Mouse (Mus musculus) neural tube, embryonic 14.5 days (tissue): ENCODE measurements at regions not wholly inside any gene's neighbourhood (a gene's known extent, or its start where the extent isn't known, plus 50 kb on each side); places are given as distances from the start of the nearest gene placed in this dataset.

Experiments used
- ATAC-seq: fragments of 200-750 bp; cut with Nextera tagmentation; 2 replicates; pipeline ENCODE4 v1.8.0; 2017; ENCODE audit warnings: low read depth, mild to moderate bottlenecking, moderate TSS enrichment, moderate library complexity
- H3K27ac ChIP-seq: fragments of 300-500 bp; sonication (generic); 2 replicates; pipeline ENCODE4 v1.5.1; 2014; ENCODE audit warnings: low read depth, mild to moderate bottlenecking, control low read depth, low read length, moderate library complexity, mixed read lengths
- H3K27me3 ChIP-seq: fragments of 300-500 bp; sonication (generic); 2 replicates; pipeline ENCODE4 v1.6.1; 2014; ENCODE audit warnings: low read length; ENCODE audit not compliant: control insufficient read depth, insufficient read depth
- H3K36me3 ChIP-seq: fragments of 300-500 bp; sonication (generic); 2 replicates; pipeline ENCODE4 v1.6.1; 2014; ENCODE audit warnings: low read length, mixed read lengths; ENCODE audit not compliant: control insufficient read depth, insufficient read depth
- H3K4me1 ChIP-seq: fragments of 300-500 bp; sonication (generic); 2 replicates; pipeline ENCODE4 v1.6.1; 2014; ENCODE audit warnings: low read length; ENCODE audit not compliant: control insufficient read depth, insufficient read depth
- H3K4me2 ChIP-seq: fragments of 300-500 bp; sonication (generic); 2 replicates; pipeline ENCODE4 v1.6.1; 2014; ENCODE audit warnings: mild to moderate bottlenecking, low read depth, low read length, control low read depth
- H3K4me3 ChIP-seq: fragments of 300-500 bp; sonication (generic); 2 replicates; pipeline ENCODE4 v1.5.1; 2014; ENCODE audit warnings: low read depth, low read length, control low read depth, mixed read lengths
- H3K9ac ChIP-seq: fragments of 300-500 bp; sonication (generic); replicated peaks from 2 replicates; pipeline ENCODE4 v1.6.1; 2014; ENCODE audit warnings: low read depth, mild to moderate bottlenecking, control low read depth, low read length, mixed read lengths
- H3K9me3 ChIP-seq: fragments of 300-500 bp; sonication (generic); 2 replicates; pipeline ENCODE4 v1.6.1; 2016; ENCODE audit warnings: low read length; ENCODE audit not compliant: control insufficient read depth
- WGBS: fragments of 180-500 bp; shearing (Covaris S2); extraction: QIAGEN DNeasy Blood & Tissue Kit; methylation state at CpG from one replicate; pipeline ENCODE4 v1.1.7; 2014; 5-methylcytosine and 5-hydroxymethylcytosine counted together

DNA sequence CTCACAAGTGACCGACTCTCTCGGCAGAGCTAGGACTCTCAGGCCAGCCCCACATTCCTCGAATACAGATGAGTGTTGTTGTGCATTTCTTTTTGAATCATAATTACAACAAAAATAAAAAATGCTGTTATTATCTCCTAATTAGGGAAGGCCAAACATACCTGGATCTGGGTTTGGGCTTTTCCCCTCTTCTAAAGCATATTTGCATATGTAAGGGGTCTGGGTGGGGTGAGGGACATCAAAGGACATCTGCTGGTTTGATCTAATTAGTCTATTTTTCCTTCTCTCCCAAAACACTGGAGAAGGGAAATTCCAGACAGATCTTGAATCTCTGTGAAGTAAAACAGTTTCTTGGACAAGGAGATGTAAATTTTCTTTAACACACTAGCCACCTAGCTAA lies 85.3 kb downstream of the Tfap2a start:
- WGBS, result 62% methylated on average over 3 of the region's 3 CpGs
- no peak overlapping the region for H3K9ac ChIP-seq
- ATAC-seq, result no peak

DNA sequence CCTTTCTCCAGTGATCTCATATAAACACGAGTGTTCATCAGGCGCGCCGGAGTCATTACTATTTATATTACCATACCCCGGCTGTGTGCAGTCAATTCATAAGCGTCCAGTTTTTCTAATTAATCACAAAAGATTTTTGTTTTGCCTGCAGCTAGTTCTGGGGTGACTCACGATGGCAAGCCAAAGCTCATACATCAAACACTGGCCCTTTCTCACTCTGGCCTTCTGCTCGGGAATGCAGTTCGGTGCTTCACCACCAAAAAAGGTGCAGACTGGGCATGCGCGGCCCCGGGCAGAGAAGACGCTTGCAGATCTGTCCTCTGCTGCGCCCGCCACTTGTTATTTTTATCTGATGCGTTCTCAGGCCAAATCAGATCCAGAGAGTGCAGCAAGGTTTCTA lies 87.1 kb downstream of the Tfap2a start:
- H3K36me3 ChIP-seq, result no peaks in the 10 kb centered on the region
- no peak overlapping the region for H3K27ac ChIP-seq
- ATAC-seq, result peak; percentile 44
- H3K4me2 ChIP-seq, result no peak overlapping the region
- no peak overlapping the region for H3K9ac ChIP-seq
- no peaks in the 10 kb centered on the region for H3K9me3 ChIP-seq
- no peaks in the 10 kb centered on the region for H3K27me3 ChIP-seq
- 41% methylated on average over 16 of the region's 16 CpGs for WGBS
- no peak overlapping the region for H3K4me3 ChIP-seq
- H3K4me1 ChIP-seq, result no peaks in the 10 kb centered on the region

More for the DNA sequence above, 85.3 kb downstream of the Tfap2a start:
- Histone ChIP-seq H3K27me3 (no peaks in the 10 kb centered on the region), H3K4me1 (no peaks in the 10 kb centered on the region), H3K4me3 (no peak overlapping the region), H3K36me3 (no peaks in the 10 kb centered on the region), H3K4me2 (no peak overlapping the region), H3K9me3 (no peaks in the 10 kb centered on the region), H3K27ac (no peak overlapping the region)

DNA sequence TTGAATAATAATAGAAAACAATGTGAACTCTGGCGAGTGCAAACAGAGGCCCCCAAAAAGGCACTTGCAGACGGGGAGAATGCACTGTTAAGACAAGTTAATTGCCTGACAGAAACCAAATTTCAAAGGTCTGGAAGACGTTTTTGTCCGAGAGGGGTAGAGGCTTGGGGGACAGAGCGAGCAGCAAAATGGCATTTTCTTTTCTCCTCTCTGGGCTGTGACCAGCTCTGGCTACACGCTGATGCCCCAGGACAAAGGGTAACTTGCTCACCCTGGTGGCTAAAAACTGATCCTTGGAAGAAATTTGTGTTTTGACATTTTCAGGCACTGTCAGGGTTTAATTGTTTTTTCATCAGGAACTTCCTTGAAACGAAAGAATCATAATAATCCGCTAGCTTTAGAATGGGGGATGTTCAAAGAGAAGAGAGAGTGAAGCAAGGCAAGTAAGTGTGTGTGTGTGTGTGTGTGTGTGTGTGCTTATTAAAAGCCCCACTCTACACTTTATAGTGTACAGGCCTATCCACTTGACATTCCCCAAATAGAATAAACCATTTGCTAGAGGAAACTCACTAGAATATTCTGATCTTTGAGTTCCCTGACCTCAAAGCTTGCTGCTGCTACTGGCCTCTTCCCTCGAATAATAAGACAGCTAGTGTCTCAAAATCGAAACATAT lies 88.0 kb downstream of the Tfap2a start:
- no peak for ATAC-seq
- Histone ChIP-seq H3K27ac (no peak overlapping the region), H3K4me2 (0 out of 2 replicates have a peak overlapping the region, but pooled peaks have one; percentile 14), H3K9ac (no peak overlapping the region), H3K36me3 (no peaks in the 10 kb centered on the region), H3K4me1 (no peaks in the 10 kb centered on the region), H3K4me3 (no peak overlapping the region), H3K9me3 (no peaks in the 10 kb centered on the region), H3K27me3 (no peaks in the 10 kb centered on the region)
- WGBS, result 31% methylated on average over 10 of the region's 10 CpGs

DNA sequence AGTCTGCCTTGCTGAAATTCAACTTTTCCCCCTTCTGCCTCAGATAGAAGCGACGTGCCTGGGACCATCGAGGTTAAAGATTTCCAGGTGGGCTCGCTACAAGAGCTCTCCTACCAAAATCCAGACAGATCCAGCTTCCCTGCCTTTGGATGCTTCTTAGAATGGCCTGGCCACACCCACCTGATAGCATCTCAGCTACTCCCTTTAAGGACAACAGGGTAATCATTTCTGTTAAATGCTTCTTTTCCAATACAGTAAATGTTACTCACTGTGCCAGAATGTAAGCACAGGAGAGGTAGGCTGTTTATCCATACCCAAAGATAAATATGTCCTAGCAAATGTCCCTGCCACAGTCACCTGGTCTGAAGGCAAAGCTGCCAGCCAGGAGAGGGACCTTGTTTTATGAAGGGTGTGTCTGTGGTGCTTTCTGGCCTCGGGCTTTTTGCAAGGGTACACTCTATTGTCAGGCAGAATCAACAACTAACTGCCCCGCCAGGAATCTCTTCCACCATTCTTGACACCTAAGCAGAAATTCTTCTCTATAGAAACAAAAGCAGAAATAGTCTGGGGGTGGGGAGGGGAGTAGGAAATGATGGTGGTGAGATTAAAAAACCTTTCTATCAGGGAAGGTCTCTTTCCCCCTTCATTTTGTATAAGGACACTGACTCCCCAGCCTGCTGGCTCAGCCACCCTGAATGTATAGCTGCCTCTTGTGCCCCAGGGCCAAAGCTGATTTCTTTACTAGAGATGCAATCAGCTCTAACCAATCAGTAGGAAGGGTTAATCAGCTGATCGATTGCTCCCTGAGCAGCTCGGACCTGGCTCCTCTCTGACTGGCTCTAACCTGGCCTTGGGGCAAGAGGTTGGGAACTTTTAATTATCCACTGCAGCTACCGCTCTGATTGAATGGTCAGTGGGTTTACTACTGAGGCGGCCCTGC lies 88.8 kb downstream of the Tfap2a start:
- Histone ChIP-seq H3K27me3 (no peaks in the 10 kb centered on the region), H3K9ac (no peak overlapping the region), H3K9me3 (no peaks in the 10 kb centered on the region), H3K36me3 (no peaks in the 10 kb centered on the region), H3K27ac (no peak overlapping the region), H3K4me1 (no peaks in the 10 kb centered on the region), H3K4me2 (0 out of 2 replicates have a peak overlapping the region, but pooled peaks have one; percentile 14), H3K4me3 (no peak overlapping the region)
- WGBS, result 36% methylated on average over 10 of the region's 10 CpGs
- ATAC-seq, result 0 out of 2 replicates have a peak, but pooled peaks have one; percentile 31

DNA sequence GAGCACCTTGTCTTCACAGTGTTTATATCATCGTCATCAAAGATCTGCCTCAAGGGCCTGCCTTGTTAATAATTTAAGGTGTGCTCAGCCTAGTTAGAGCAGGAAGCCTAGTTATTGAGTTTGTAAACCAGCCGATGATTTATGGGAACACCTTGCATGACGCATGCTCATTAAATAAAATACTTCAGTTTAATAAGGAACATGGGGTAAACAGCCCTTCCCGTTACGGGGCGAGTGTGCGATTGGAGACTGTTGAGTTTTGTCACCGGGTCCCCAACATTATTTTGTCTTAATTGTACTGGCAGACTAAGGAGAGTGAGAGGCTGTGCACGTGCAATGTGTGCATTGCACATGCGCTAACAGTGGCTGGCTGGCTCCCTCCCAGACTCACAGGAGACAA lies 92.0 kb downstream of the Tfap2a start:
- no peaks in the 10 kb centered on the region for H3K36me3 ChIP-seq
- H3K4me1 ChIP-seq, result no peaks in the 10 kb centered on the region
- ATAC-seq, result peak; percentile 21; the same call in 1 of the 2 replicates
- no peak overlapping the region for H3K4me3 ChIP-seq
- H3K4me2 ChIP-seq, result no peak overlapping the region
- H3K27me3 ChIP-seq, result no peaks in the 10 kb centered on the region
- no peak overlapping the region for H3K9ac ChIP-seq
- H3K27ac ChIP-seq, result no peak overlapping the region
- 68% methylated on average over 10 of the region's 10 CpGs for WGBS
- no peaks in the 10 kb centered on the region for H3K9me3 ChIP-seq

DNA sequence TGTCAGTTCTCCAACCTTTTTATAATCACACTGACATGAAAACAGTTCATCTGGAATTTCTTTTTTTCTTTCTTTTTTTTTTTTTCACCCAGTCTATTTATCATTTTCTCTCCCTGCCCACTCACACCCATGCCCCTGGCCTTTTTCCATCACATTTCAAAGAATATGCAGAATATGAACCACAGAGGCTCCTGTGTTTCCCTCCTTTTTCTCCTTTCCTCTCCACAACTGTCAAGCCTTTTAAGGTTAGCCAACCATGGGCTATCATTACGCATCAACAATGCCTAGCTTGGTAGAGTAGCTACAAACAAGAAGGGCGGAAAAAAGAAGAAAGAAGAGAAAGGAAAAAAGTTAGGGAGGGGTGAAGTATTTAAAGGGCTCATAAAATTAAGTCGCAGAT lies 92.5 kb downstream of the Tfap2a start:
- Histone ChIP-seq H3K27me3 (no peaks in the 10 kb centered on the region), H3K9ac (no peak overlapping the region), H3K9me3 (no peaks in the 10 kb centered on the region), H3K27ac (no peak overlapping the region), H3K4me3 (no peak overlapping the region), H3K36me3 (no peaks in the 10 kb centered on the region), H3K4me2 (no peak overlapping the region), H3K4me1 (no peaks in the 10 kb centered on the region)
- ATAC-seq, result no peak
- WGBS, result 53% methylated on average over 3 of the region's 3 CpGs

DNA sequence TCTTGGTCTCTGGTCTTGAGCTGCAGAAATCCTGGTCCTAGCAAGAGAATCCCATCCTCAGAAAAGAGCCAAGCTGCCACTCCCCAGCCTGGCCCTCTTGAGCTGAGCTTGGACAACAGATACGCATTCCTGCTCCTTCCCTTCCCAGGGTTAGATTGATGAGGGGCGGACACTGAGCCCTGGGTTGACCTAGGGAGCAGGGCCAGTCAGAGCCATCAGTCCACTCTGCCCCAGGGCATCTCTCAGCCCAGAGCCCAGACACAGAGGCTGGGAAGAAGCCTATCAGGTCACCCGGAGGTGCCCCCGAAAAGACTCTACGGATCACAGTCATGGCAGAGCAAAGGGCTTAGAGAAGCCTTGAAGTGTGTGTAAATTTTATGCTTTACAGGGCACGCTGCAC lies 95.2 kb downstream of the Tfap2a start:
- no peaks in the 10 kb centered on the region for H3K27me3 ChIP-seq
- no peak overlapping the region for H3K27ac ChIP-seq
- 59% methylated on average over 6 of the region's 6 CpGs for WGBS
- no peak overlapping the region for H3K4me2 ChIP-seq
- H3K9me3 ChIP-seq, result no peaks in the 10 kb centered on the region
- H3K9ac ChIP-seq, result no peak overlapping the region
- H3K4me1 ChIP-seq, result no peaks in the 10 kb centered on the region
- ATAC-seq, result no peak
- no peak overlapping the region for H3K4me3 ChIP-seq
- H3K36me3 ChIP-seq, result no peaks in the 10 kb centered on the region

DNA sequence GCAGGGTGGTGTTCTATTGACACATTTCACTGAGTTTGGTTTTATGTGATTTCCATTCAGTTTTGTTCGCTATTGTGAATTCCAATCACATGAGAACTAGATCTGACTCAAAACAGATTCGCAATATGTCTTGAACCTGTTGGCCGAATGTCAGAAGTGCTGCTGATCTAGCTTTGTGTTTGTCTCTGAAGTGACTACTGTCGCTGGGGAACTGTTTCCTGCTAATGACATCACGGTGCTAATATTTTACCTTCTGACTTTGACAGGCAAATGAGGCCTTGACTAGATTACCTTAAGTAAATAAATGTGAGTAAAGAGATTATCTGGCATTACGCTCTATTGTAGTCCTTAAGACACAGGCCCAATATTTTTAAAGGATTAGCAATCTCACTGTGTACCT lies 100.9 kb downstream of the Tfap2a start:
- Histone ChIP-seq H3K4me3 (no peak overlapping the region), H3K27ac (no peak overlapping the region), H3K9me3 (no peaks in the 10 kb centered on the region), H3K4me1 (no peaks in the 10 kb centered on the region), H3K27me3 (no peaks in the 10 kb centered on the region), H3K9ac (no peak overlapping the region), H3K4me2 (no peak overlapping the region), H3K36me3 (no peaks in the 10 kb centered on the region)
- 92% methylated on average over 6 of the region's 6 CpGs for WGBS
- no peak for ATAC-seq

DNA sequence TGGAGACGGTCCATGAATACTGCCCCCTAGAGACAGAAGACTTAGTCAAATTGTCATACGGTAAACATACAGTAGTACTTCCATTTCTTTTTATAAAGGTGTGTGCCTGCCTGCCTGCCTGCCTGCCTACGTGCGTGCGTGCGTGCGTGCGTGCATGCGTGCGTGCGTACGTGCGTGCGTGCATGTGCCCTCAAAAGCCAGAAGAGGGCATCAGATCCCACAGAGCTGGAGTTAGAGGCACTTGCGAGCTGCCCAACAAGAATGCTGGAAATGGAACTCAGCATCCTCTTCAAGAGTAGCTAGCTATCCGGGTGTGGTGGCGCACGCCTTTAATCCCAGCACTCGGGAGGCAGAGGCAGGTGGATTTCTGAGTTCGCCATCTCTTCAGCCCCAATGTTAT lies 120.3 kb downstream of the Tfap2a start:
- Histone ChIP-seq H3K27ac (no peak overlapping the region), H3K27me3 (no peaks in the 10 kb centered on the region), H3K36me3 (no peaks in the 10 kb centered on the region), H3K9ac (no peak overlapping the region), H3K4me3 (no peak overlapping the region), H3K4me2 (no peak overlapping the region), H3K9me3 (no peaks in the 10 kb centered on the region), H3K4me1 (no peaks in the 10 kb centered on the region)
- no peak for ATAC-seq
- WGBS, result 96% methylated on average over 20 of the region's 20 CpGs
